Mouse (Mus musculus) mature B cell (primary cell): ENCODE data around the gene Rae1.

Experiments
- in situ Hi-C: fragments of 300-500 bp; cut with MboI; formaldehyde crosslinking; loops from 2 replicates; pipeline ENCODE4 v1.14.3; 2019

Gene Rae1

DNA sequence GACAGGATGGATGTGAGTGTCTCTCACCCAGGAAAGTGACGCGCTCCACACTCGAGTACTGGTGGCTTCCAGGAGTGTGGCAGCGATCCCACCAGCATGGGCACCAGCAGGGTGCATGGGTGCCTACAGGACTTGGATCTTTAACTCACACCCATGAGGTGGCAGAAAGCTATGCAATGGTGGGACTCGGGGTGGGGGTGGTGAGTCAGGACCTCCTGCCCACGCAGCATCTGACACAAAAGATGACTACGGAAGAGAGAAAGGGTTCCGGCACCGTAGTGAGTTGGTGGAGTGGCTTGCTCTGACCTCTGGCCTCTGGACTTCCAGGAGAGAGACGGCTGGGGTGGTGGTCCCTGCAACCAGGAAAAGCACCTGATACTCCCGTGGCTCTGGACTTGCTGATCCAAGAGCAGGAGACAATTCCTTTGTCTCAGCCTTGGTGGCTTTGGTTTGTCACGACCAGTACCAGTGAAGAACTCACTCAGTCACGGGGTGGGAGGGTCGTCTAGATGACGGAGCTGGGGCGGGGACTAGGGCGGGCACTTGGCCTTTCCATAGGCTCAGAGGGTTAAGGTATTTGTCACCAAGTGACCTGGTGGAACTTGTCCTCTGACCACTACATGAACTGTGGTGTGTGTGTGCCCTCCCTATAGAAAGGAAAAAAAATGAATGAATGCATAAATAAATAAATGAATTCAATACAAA is 48.3 kb downstream of the Rae1 start:
- in situ Hi-C loops: no loop called here

DNA sequence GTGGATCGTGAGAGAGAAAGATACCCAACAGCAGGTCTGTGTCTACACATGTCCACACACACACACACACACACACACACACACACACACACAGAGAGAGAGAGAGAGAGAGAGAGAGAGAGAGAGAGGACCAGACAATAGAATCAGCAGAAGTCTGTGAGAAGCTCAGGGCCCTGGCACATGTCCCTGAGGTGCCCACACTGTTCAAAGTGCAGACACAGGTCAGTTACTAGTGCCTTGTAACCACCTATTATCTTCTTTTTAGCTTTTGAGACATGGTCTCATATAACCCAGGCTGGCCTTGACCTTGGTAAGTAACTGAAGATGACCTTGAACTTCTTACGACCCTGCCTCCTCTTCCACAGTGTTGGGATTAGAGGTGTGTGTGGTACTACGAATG is 49.3 kb downstream of the Rae1 start:
- in situ Hi-C loops: no loop called here

DNA sequence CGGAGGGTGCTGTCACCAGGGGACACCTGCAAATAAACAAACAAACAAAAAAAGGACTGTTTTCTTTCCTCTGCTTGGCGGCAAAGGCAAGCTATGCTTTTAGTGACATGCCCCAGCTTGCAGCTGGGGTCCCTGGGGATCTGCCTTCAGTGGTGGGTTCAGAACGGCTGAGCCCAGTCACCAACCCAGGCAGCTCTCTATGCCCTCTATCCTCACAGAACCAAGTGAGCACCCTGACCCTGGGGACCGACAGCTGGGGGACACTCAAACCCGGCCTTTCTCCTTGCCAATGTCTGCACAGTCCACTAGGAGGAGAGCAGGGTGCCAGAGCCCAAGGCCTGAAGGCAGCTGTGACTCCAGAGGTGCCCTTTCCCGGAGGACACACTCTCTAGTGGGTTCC is 49.9 kb downstream of the Rae1 start:
- in situ Hi-C loops: no loop called here

DNA sequence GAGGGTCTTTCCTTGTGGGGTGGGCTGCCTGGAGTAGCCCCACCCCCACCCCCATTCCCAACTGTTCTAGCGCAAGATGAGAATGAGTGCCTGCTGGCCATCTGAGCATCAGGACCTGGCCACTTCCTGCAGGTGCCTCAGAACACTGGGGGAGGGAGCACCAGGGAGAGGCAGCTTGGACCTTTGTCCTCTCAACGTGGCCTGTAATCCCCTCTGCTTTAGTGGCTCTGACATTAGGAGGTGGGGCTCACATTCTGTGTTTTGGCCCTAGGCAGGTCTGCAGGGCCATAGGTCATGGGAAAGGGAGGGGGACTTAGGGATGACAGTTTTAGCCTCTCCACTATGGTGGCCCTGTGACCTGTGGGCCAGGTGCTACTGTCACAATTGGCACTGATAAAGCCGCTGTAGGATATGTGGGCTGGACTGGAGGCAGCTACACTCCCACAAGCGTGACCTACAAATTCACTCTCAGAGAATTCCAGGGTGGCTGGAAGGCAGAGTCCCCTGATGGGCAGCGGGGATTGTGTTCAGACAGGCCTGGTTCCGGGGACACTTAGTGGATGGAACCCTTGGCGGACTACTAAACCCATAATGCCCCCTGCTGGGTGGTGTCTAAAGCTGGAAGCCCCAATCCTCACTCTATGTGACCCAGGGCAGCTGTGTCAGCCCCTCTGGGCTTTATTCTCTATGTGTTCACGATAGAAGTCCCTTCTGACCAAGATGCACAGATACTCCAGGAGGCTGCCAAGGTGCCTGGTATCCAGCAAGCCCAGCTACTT is 50.9 kb downstream of the Rae1 start:
- in situ Hi-C loops: no loop called here

DNA sequence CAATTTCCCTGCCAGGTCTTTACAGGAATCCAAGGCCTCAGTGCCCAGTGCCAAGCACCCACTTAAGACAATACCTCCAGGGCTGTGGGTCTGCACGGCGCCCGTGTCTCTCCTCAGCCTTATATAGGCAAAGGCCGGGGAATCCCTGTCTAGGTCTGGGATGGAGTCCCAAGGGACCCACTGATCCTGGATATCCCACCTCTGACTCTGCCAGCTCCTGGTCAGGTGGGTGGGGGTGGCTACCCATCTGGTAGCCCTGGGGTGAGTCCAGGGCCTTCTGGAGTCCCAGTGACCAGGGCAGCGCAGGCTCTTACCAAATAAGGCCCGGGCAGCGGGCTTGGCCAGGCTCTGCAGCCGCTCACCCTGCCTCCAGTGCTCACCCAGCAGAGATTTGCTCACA is 53.0 kb downstream of the Rae1 start:
- in situ Hi-C loops: no loop called here

DNA sequence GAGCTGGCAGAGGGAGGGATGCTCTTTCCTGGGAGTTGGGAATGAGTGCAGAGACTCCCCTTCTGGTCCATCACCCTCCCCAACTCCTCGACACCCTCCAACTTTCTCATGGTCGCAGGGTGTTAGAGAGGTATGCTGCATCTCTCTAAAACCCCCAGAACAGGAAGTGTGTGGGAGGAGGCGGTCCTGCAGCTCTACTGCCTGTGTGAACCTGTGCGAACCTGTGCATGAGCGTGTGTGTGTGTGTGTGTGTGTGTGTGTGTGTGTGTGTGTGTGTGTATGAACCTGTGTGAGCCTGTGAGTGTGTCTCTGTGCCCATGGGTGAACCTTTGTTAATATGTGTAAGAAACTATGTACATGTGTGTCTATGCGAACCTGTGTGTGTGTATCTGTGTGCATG is 53.9 kb downstream of the Rae1 start:
- in situ Hi-C loops: no loop called here

DNA sequence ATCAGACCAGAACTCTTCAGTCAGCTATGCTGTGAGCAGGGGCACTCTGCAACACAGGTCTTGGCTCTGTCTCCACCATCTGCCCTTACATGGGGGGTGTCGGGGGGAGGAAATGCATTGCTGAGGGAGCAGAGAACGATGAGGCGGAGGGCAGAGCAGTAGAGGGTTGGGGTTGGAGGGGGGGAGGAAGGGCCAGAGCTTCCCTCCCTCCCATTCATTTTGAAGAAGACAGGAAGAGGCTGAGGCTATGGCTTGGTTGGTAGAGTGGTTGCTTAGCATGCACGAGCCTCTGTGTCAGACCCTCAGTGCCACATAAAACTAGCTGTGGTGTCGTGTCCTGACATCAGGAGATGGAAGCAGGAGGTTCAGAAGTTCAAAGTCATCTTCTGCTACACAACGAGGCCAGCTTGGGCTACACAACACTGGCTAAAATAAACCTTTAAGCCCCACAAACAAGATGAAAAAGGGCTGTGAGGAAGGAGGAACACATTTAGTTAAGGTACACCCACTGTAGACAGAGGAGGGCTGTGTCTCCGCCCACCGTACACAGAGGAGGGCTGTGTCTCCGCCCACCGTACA is 56.5 kb downstream of the Rae1 start:
- in situ Hi-C loops: no loop called here

DNA sequence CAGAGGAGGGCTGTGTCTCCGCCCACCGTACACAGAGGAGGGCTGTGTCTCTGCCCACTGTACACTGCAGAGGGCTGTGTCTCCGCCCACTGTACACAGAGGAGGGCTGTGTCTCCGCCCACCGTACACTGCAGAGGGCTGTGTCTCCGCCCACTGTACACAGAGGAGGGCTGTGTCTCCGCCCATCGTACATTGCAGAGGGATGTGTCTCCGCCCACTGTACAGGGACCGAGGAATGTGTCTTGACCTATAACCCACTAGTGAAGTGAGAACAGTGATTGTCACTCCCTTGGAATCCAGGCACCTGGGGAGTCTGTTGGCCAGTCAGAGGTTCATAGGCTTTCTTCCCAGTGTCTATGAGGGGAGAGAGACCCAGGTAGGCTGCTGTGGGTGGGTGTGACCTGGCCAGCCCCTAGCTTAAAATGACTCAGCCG is 57.0 kb downstream of the Rae1 start:
- in situ Hi-C loops: no loop called here

DNA sequence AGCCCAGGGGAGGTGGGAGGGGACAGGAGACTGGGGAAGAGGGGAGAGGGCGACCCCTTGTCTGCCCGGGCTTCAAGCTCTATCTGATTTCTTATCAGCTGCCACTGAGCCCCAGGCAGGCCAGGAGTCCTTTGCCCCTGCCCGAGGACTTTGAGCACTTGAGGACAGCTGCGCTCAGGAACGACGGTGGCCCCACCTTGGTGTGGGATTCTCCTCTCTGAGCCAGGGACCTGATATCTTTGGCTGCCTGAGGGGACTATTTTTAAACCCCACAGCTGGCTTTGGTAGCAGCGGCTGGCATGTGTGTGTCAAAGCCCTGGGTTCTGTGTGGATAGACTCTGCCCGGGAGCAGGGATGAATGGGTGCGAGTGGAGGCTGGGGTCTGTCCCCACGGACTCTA is 57.7 kb downstream of the Rae1 start:
- in situ Hi-C loops: no loop called here

DNA sequence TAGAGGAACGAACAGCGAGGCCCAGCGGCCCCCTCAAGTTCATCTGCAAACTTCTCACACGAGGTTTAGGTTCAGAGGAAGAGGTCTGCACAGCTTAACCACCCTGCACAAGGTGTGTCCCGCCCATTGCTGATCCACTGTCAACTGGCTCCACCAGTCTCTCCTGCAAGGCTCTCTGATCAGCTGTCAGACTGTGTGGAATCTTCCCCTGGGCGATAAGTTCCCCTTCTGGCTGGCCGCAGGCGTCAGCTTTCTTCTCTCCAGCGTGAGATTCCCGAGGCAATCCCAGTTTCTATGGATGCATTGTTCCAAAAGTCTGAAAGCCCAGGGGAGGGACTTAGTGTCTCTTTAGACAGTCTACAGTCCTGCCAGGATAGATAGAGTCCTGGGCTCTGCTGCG is 58.3 kb downstream of the Rae1 start:
- in situ Hi-C loops: no loop called here

DNA sequence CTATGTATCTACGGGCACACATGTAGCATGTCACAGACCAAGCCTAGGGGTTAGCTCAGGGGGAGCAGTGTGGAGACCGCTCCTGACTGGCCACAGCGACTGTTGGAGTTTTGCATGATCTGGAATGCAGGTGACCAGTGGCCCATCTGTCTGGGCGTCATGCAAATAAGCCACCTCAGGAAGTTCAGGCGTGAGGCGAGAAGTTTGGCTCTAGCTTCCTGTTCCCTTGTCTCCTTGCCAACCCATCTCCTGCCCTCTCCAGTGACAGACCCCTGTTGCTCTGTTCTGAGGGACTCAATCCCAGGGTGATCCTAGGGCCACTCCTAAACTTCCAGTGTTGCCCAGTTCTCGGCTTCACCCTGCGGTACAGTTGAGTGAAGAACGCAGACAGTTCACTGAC is 60.5 kb downstream of the Rae1 start:
- in situ Hi-C loops: no loop called here

DNA sequence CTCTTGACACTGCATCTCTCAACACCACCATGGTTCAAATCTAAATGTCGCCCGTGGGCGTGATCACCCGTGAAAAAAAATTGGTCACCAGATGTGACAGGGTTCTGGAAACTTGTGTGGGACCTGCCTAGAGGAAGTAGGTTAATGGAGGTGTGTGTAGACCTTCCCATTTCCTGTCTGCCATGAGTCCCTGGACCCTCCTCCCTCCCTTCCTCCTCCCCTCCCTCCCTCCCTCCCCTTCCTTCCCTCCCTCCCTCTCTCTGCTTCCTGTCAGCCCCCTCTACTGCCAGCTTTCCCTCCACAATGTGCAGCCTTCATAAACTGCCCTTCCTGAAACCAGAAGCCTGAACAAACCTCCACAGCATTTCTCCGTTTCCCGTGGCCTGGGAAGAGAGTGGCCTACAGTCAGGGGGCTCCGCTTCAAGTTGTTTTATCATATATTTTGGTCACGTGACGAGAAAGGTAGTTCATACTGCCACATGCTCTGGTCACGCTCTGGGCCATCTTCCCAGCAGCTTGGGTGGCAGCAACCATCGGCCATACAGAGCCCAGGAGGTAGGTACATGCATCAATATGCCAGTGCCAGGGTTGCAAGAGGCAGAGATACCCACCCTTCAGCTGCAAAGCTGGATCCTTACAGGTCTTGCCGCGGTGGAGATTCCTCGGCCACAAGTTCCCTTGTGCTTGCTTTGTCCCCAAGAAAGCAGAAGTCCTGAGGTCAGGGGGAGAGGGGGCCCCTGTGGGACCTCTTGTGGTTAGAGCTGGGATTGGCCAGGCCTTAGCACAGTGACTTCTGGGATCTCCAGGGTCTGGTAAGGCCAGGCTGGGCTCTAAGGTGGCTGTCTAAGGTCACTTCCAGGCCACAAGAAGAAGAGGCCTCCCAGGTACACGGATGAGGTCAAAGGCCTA is 61.8 kb downstream of the Rae1 start:
- in situ Hi-C loops: no loop called here

DNA sequence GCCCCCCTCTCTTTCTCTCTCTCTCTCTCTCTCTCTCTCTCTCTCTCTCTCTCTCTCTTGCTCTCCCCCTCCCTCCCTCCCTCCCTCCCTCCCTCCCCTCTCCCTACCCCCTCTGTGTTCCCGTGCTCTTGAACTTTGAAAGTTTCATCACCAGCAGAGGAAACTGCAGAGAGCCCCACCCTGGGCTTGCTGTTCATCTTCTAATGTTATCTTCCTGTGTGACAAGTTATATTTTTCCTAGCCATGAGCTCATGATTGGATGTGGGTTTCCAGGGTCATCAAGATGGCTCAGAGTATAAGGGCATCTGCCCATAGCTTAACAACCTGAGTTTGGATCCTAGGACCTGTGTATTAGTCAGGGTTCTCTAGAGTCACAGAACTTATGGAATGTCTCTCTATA is 63.3 kb downstream of the Rae1 start:
- in situ Hi-C loops: no loop called here

DNA sequence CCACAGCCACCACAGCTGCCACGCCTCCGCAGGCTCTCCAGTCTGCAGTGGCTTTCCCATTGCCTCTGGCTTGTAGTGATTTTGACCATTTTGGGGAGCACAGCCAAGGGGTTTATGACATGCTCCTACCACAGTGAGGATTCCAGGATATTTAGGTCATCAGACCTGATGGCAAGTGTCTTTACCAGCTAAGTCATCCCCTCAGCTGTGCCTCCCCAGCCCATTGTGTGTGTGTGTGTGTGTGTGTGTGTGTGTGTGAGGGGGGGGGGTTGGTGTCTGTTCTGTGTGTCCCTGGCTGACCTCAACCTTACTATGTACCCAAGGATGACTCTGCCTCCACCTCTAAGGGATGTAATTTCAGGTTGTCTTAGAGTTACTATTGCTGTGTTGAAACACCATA is 64.9 kb downstream of the Rae1 start:
- in situ Hi-C loops: no loop called here
